Mouse (Mus musculus) kidney, adult 2 months (tissue): Measurements from ENCODE around the gene Spef1.

Experiments
- CTCF ChIP-seq: fragments of 200-500 bp; conservative IDR thresholded peaks from 2 replicates; pipeline ENCODE4 v1.5.1; 2011; ENCODE audit warnings: low read depth, mild to moderate bottlenecking, control low read depth, low read length, moderate library complexity, mixed read lengths; ENCODE audit not compliant: insufficient read depth, insufficient read length
- POLR2A ChIP-seq: fragments of 200-500 bp; IDR thresholded peaks from one replicate; pipeline ENCODE4 v1.6.1; 2011; ENCODE audit warnings: low read depth, low read length, control low read depth

- TF ChIP-seq CTCF (no peak), POLR2A (no peak)
These were observed 14.8 kb downstream of the Spef1 start for GRCm38 (mm10) chr2:131172322-131172721.
